Mouse (Mus musculus) liver, postnatal 0 days (tissue): ENCODE measurements at regions not wholly inside any gene's neighbourhood (a gene's known extent, or its start where the extent isn't known, plus 50 kb on each side); places are given as distances from the start of the nearest gene placed in this dataset.

ENCODE experiments used
- CTCF ChIP-seq: sonication (generic); IDR thresholded peaks from 2 replicates; pipeline ENCODE4 v1.5.1; 2016; ENCODE audit warnings: antibody characterized with exemption, low read depth
- EP300 ChIP-seq: IDR thresholded peaks from 2 replicates; pipeline ENCODE4 v1.6.1; 2016; ENCODE audit warnings: antibody characterized with exemption, low read depth, mild to moderate bottlenecking

- no peak for TF ChIP-seq CTCF
- TF ChIP-seq EP300 = no peak
These were observed 128.3 kb downstream of the Tmsb4x start for GRCm38 (mm10) chrX:167080821-167081220.
